8 mouse cellular contexts compared by ENCODE assay signal in the genomic region with DNA sequence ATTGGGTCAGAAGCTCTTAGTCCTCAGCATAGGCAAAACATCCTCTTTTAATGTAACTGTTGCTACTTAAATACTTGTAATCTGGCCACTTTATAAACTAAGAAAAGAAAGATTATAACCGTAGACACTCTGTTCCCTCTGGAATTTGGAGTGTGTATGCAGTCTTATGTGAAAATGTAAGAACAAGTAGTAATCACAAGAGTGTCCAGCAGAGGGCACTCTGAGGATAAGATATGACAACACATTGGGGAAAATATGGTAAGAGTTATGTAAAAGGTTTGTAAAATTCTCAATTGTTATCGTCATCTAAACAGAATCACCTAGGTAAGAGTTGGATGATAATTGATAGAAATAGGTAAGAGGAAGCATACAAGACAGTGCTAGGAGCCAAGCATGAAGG.
DNase-seq lines count a peak whose midpoint lies in the region; ATAC-seq lines count a peak whose summit lies in the region.

No protein-coding gene starts in this region.

- WGBS in kidney, embryonic 16.5 days: 25% methylated on average over 2 of the region's 2 CpGs
- 23% methylated on average over 2 of the region's 2 CpGs for WGBS in liver, embryonic 13.5 days (ENCODE audit: insufficient replicate concordance)
- WGBS in neural tube, embryonic 15.5 days: 23% methylated on average over 2 of the region's 2 CpGs

- no peak overlapping the region for H3K4me3 ChIP-seq in kidney, embryonic 16.5 days (ENCODE audit: low read length)
- H3K4me3 ChIP-seq in liver, embryonic 13.5 days (replicated peaks): no peak overlapping the region
- H3K4me3 ChIP-seq in neural tube, embryonic 15.5 days (replicated peaks): no peak overlapping the region

- peak; percentile 90 for ATAC-seq in frontal cortex, adult (ENCODE audit: low TSS enrichment)
- peak; percentile 39; the same call in 1 of the 2 replicates for ATAC-seq in kidney, embryonic 16.5 days (ENCODE audit: low FRiP score, low TSS enrichment)
- ATAC-seq in liver, embryonic 13.5 days (ENCODE audit: low read depth): no peak
- ATAC-seq in neural tube, embryonic 15.5 days (ENCODE audit: low FRiP score): peak; percentile 68; the same call in 1 of the 2 replicates
- no peak for ATAC-seq in activated CD4-positive, CD25-positive, alpha-beta regulatory T cell, adult 4 months

- H3K4me2 ChIP-seq in kidney, embryonic 16.5 days (replicated peaks; ENCODE audit: low read depth, low read length): no peak overlapping the region
- H3K4me2 ChIP-seq in liver, embryonic 13.5 days: no peak overlapping the region
- no peak overlapping the region for H3K4me2 ChIP-seq in neural tube, embryonic 15.5 days

- no peak overlapping the region for H3K27ac ChIP-seq in kidney, embryonic 16.5 days (ENCODE audit: low read length)
- no peak overlapping the region for H3K27ac ChIP-seq in liver, embryonic 13.5 days
- no peak overlapping the region for H3K27ac ChIP-seq in neural tube, embryonic 15.5 days (replicated peaks)

- no peaks in the 10 kb centered on the region for H3K36me3 ChIP-seq in kidney, embryonic 16.5 days (ENCODE audit: insufficient read depth, low read length)
- H3K36me3 ChIP-seq in liver, embryonic 13.5 days: no peaks in the 10 kb centered on the region
- H3K36me3 ChIP-seq in neural tube, embryonic 15.5 days: no peaks in the 10 kb centered on the region

- peak; percentile 64 for DNase-seq in A20 (ENCODE audit: low read depth, low spot score)
- DNase-seq in MN1 (ENCODE audit: low spot score): peak; percentile 87
- DNase-seq in cerebellum, adult 8-10 months: peak; percentile 73
- peak; percentile 11 for DNase-seq in liver, embryonic 13.5 days

- H3K27me3 ChIP-seq in kidney, embryonic 16.5 days (ENCODE audit: insufficient read depth, low read length): no peaks in the 10 kb centered on the region
- no peaks in the 10 kb centered on the region for H3K27me3 ChIP-seq in liver, embryonic 13.5 days
- H3K27me3 ChIP-seq in neural tube, embryonic 15.5 days (replicated peaks): no peaks in the 10 kb centered on the region

- no peaks in the 10 kb centered on the region for H3K4me1 ChIP-seq in kidney, embryonic 16.5 days (ENCODE audit: insufficient read depth, low read length)
- H3K4me1 ChIP-seq in liver, embryonic 13.5 days (replicated peaks): no peaks in the 10 kb centered on the region
- H3K4me1 ChIP-seq in neural tube, embryonic 15.5 days: no peaks in the 10 kb centered on the region

- H3K9me3 ChIP-seq in kidney, embryonic 16.5 days (ENCODE audit: low read length): no peaks in the 10 kb centered on the region
- H3K9me3 ChIP-seq in liver, embryonic 13.5 days (replicated peaks): no peaks in the 10 kb centered on the region
- H3K9me3 ChIP-seq in neural tube, embryonic 15.5 days (replicated peaks): no peaks in the 10 kb centered on the region

- no peak overlapping the region for H3K9ac ChIP-seq in kidney, embryonic 16.5 days (replicated peaks; ENCODE audit: low read length)
- no peak overlapping the region for H3K9ac ChIP-seq in liver, embryonic 13.5 days
- no peak overlapping the region for H3K9ac ChIP-seq in neural tube, embryonic 15.5 days (replicated peaks)

Comparison
In these comparisons a context has a peak if more than half of its experiments do, and no peak if none do; other contexts are left out.
1. DNase-seq: peak in every context shown above with its lines; median percentile 87 in MN1; 73 in cerebellum, adult 8-10 months; 64 in A20; 11 in liver, embryonic 13.5 days.
2. ATAC-seq: peak in frontal cortex, adult (single experiment), kidney, embryonic 16.5 days (single experiment) and neural tube, embryonic 15.5 days (single experiment); none in liver, embryonic 13.5 days (single experiment) and activated CD4-positive, CD25-positive, alpha-beta regulatory T cell, adult 4 months (single experiment).